Mouse (Mus musculus) liver, postnatal 0 days (tissue): Measurements from ENCODE around the gene Ptpn13. TPM values are rescaled to one million over a fixed set of nuclear protein-coding genes. Genes with fewer than 3 reads are reported as not detected.

Experiments
- ATAC-seq: fragments of 200-750 bp; cut with Nextera tagmentation; 2 replicates; pipeline ENCODE4 v1.8.0; 2017; ENCODE audit warnings: mild to moderate bottlenecking, moderate library complexity
- DNase-seq: peaks from one replicate; pipeline ENCODE4 v3.0.0-alpha.2; 2016
- H3K27ac ChIP-seq: fragments of 300-500 bp; sonication (generic); 2 replicates; pipeline ENCODE4 v1.5.1; 2014; ENCODE audit warnings: antibody characterized with exemption, moderate library complexity, mild to moderate bottlenecking, low read depth
- H3K27me3 ChIP-seq: fragments of 300-500 bp; sonication (generic); 2 replicates; pipeline ENCODE4 v1.6.1; 2014; ENCODE audit warnings: low read length, control low read depth, mixed read lengths; ENCODE audit not compliant: insufficient read depth
- H3K36me3 ChIP-seq: fragments of 300-500 bp; sonication (generic); replicated peaks from 2 replicates; pipeline ENCODE4 v1.6.1; 2014; ENCODE audit warnings: mild to moderate bottlenecking, control low read depth, low read length, moderate library complexity, mixed read lengths; ENCODE audit not compliant: insufficient read depth
- H3K4me1 ChIP-seq: fragments of 300-500 bp; sonication (generic); 2 replicates; pipeline ENCODE4 v1.6.1; 2014; ENCODE audit warnings: antibody characterized with exemption, mild to moderate bottlenecking, control low read depth; ENCODE audit not compliant: insufficient read depth
- H3K4me2 ChIP-seq: fragments of 300-500 bp; sonication (generic); 2 replicates; pipeline ENCODE4 v1.6.1; 2014; ENCODE audit warnings: low read depth, mild to moderate bottlenecking, low read length, moderate library complexity, mixed read lengths
- H3K4me3 ChIP-seq: fragments of 300-500 bp; sonication (generic); 2 replicates; pipeline ENCODE4 v1.5.1; 2014; ENCODE audit warnings: low read depth, low read length
- H3K9ac ChIP-seq: fragments of 300-500 bp; sonication (generic); replicated peaks from 2 replicates; pipeline ENCODE4 v1.6.1; 2014; ENCODE audit warnings: mild to moderate bottlenecking, moderate library complexity
- H3K9me3 ChIP-seq: fragments of 300-500 bp; sonication (generic); 2 replicates; pipeline ENCODE4 v1.6.1; 2016; ENCODE audit warnings: mild to moderate bottlenecking, control low read depth, low read length, mixed read lengths
- CTCF ChIP-seq: sonication (generic); IDR thresholded peaks from 2 replicates; pipeline ENCODE4 v1.5.1; 2016; ENCODE audit warnings: antibody characterized with exemption, low read depth
- EP300 ChIP-seq: IDR thresholded peaks from 2 replicates; pipeline ENCODE4 v1.6.1; 2016; ENCODE audit warnings: antibody characterized with exemption, low read depth, mild to moderate bottlenecking
- WGBS: fragments of 180-500 bp; shearing (Covaris S2); extraction: QIAGEN DNeasy Blood & Tissue Kit; methylation state at CpG from one replicate; pipeline ENCODE4 v1.1.7; 2014; ENCODE audit not compliant: insufficient replicate concordance; 5-methylcytosine and 5-hydroxymethylcytosine counted together
- polyA plus RNA-seq: library from polyadenylated mRNA; unstranded; fragments of >200 nt; fragmentation: Nextera tagmentation; extraction: Ambion mirVana; gene quantifications from 2 replicates; pipeline ENCODE4 v1.2.1, GENCODE M21; 2015

The Ptpn13 gene
- polyA plus RNA-seq, 1 experiment from 2014 or later, result 0.38 TPM

GRCm38 (mm10) chr5:103439171-103439570 lies 14.2 kb downstream of the Ptpn13 start:
- TF ChIP-seq CTCF, result no peak
- TF ChIP-seq EP300, result no peak
- 64% methylated on average over 11 of the region's 11 CpGs for WGBS
- H3K4me1 ChIP-seq, result peaks cover 6% of the 10 kb centered on the region; the same call in 1 of the 2 replicates
- H3K4me2 ChIP-seq, result no peak overlapping the region
- ATAC-seq, result no peak
- H3K36me3 ChIP-seq, result no peaks in the 10 kb centered on the region
- no peak overlapping the region for H3K27ac ChIP-seq
- DNase-seq, result no peak
- no peak overlapping the region for H3K4me3 ChIP-seq
- H3K9me3 ChIP-seq, result no peaks in the 10 kb centered on the region
- H3K27me3 ChIP-seq, result no peaks in the 10 kb centered on the region
- H3K9ac ChIP-seq, result no peak overlapping the region

GRCm38 (mm10) chr5:103440418-103441276 lies 15.7 kb downstream of the Ptpn13 start:
- Histone ChIP-seq H3K9me3 (no peaks in the 10 kb centered on the region), H3K4me1 (peaks cover 5% of the 10 kb centered on the region; the same call in 1 of the 2 replicates), H3K27me3 (no peaks in the 10 kb centered on the region), H3K27ac (no peak overlapping the region), H3K9ac (no peak overlapping the region), H3K4me2 (no peak overlapping the region), H3K36me3 (no peaks in the 10 kb centered on the region), H3K4me3 (no peak overlapping the region)
- WGBS, result 69% methylated on average over 11 of the region's 11 CpGs
- no peak for TF ChIP-seq EP300
- no peak for TF ChIP-seq CTCF
- ATAC-seq, result no peak
- DNase-seq, result no peak

DNA sequence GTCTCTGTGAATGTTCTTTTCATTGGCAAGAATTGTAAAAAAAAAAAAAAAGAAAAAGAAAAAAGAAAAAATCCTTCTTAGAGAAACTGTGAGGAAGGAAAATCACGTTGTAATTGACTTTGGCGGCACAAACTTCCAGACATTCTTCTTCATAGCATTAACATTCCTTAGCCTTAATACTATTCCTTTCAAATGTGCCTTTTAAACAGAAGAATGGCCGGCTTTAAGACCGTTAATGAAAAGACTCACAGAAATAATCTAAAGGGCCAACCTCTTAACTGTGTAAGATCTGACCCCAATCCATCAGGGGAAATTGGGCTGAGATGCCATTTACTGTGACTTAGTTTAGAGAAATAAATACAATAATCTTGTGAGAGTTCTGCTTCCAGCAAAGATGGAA lies 16.7 kb downstream of the Ptpn13 start:
- 73% methylated on average over 4 of the region's 4 CpGs for WGBS
- H3K4me2 ChIP-seq, result no peak overlapping the region
- no peaks in the 10 kb centered on the region for H3K27me3 ChIP-seq
- no peak for DNase-seq
- no peak overlapping the region for H3K27ac ChIP-seq
- H3K36me3 ChIP-seq, result no peaks in the 10 kb centered on the region
- no peaks in the 10 kb centered on the region for H3K9me3 ChIP-seq
- ATAC-seq, result no peak
- TF ChIP-seq EP300, result no peak
- H3K9ac ChIP-seq, result no peak overlapping the region
- no peak overlapping the region for H3K4me3 ChIP-seq
- no peaks in the 10 kb centered on the region for H3K4me1 ChIP-seq

DNA sequence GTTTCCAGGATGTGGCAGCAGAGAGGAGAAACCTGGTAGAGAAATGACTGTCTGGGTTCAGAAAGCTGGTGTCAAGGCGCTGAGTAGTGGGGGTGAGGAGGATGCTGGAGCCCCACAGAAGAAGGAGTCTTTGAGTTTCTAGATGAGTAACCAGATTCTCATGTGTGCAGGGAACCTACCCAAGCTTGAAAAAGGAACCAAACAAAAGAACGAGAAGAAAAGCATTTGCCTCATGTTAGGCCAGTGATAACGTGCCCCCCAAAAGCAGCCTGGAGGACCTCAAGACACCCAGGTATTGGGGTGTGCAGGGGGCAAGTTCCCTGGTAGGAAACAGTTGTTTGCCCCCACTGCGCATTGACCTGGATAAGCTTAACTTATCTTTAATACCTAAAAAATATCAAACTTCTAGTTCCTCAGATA lies 17.3 kb downstream of the Ptpn13 start:
- TF ChIP-seq EP300, result no peak
- H3K27me3 ChIP-seq, result no peaks in the 10 kb centered on the region

DNA sequence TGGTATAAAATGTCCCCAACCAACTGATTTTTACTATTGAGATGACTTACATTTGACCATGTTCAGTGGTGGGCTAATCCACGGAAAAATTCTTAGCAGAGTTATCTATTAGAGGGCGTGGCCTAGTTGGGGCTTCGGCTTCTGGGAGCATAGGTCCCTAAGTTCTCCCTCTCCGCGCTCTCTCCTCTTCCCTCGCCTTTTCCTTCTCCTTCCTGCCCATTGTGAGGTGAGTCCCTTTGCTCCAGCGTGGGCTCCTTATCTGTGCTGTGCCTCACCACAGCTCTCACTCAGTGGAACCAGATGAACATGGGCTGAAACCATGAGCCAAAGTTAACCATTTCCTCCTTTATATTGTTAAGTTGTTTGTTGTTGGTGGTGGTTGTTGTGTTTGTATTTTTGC lies 17.9 kb downstream of the Ptpn13 start:
- 54% methylated on average over 7 of the region's 7 CpGs for WGBS
- Histone ChIP-seq H3K27me3 (no peaks in the 10 kb centered on the region), H3K9ac (no peak overlapping the region), H3K4me3 (no peak overlapping the region), H3K4me2 (no peak overlapping the region), H3K36me3 (no peaks in the 10 kb centered on the region), H3K27ac (no peak overlapping the region), H3K9me3 (no peaks in the 10 kb centered on the region), H3K4me1 (no peaks in the 10 kb centered on the region)
- ATAC-seq (no peak), DNase-seq (no peak)
- TF ChIP-seq EP300 (no peak), CTCF (no peak)

More for the DNA sequence above, 17.3 kb downstream of the Ptpn13 start:
- Histone ChIP-seq H3K27ac (no peak overlapping the region), H3K4me3 (no peak overlapping the region), H3K9ac (no peak overlapping the region), H3K36me3 (no peaks in the 10 kb centered on the region), H3K9me3 (no peaks in the 10 kb centered on the region), H3K4me1 (no peaks in the 10 kb centered on the region), H3K4me2 (no peak overlapping the region)
- ATAC-seq (no peak), DNase-seq (no peak)
- WGBS, result 83% methylated on average over 4 of the region's 4 CpGs

GRCm38 (mm10) chr5:103445383-103445782 lies 20.4 kb downstream of the Ptpn13 start:
- no peak overlapping the region for H3K4me3 ChIP-seq
- no peaks in the 10 kb centered on the region for H3K36me3 ChIP-seq
- no peak overlapping the region for H3K4me2 ChIP-seq
- WGBS, result 76% methylated on average over 7 of the region's 7 CpGs
- no peak overlapping the region for H3K27ac ChIP-seq
- no peak for TF ChIP-seq EP300
- no peak for TF ChIP-seq CTCF
- no peak overlapping the region for H3K9ac ChIP-seq
- DNase-seq (no peak), ATAC-seq (no peak)
- no peaks in the 10 kb centered on the region for H3K27me3 ChIP-seq
- no peaks in the 10 kb centered on the region for H3K4me1 ChIP-seq
- no peaks in the 10 kb centered on the region for H3K9me3 ChIP-seq
